Mouse (Mus musculus) stomach, embryonic 16.5 days (tissue): ENCODE data around the gene Myzap. TPM values are rescaled to one million over a fixed set of nuclear protein-coding genes. Genes with fewer than 3 reads are reported as not detected.

Source experiments
- ATAC-seq: fragments of 200-750 bp; cut with Nextera tagmentation; 2 replicates; pipeline ENCODE4 v1.8.0; 2017; ENCODE audit warnings: moderate number of reproducible peaks, moderate TSS enrichment; ENCODE audit not compliant: insufficient read depth, low FRiP score
- H3K27ac ChIP-seq: fragments of 300-500 bp; sonication (generic); 2 replicates; pipeline ENCODE4 v1.5.1; 2014; ENCODE audit warnings: low read length
- H3K27me3 ChIP-seq: fragments of 300-500 bp; sonication (generic); 2 replicates; pipeline ENCODE4 v1.6.1; 2014; ENCODE audit warnings: low read length, control low read depth, mixed read lengths; ENCODE audit not compliant: control insufficient read depth, insufficient read depth
- H3K36me3 ChIP-seq: fragments of 300-500 bp; sonication (generic); 2 replicates; pipeline ENCODE4 v1.6.1; 2014; ENCODE audit warnings: low read length; ENCODE audit not compliant: control insufficient read depth, insufficient read depth
- H3K4me1 ChIP-seq: fragments of 300-500 bp; sonication (generic); 2 replicates; pipeline ENCODE4 v1.6.1; 2014; ENCODE audit warnings: low read length, control low read depth, mixed read lengths; ENCODE audit not compliant: control insufficient read depth, insufficient read depth
- H3K4me2 ChIP-seq: fragments of 300-500 bp; sonication (generic); 2 replicates; pipeline ENCODE4 v1.6.1; 2014; ENCODE audit warnings: low read depth, low read length, mixed read lengths
- H3K4me3 ChIP-seq: fragments of 300-500 bp; sonication (generic); replicated peaks from 2 replicates; pipeline ENCODE4 v1.5.1; 2014; ENCODE audit warnings: mild to moderate bottlenecking, low read length
- H3K9ac ChIP-seq: fragments of 300-500 bp; sonication (generic); 2 replicates; pipeline ENCODE4 v1.6.1; 2014; ENCODE audit warnings: low read length
- H3K9me3 ChIP-seq: fragments of 300-500 bp; sonication (generic); replicated peaks from 2 replicates; pipeline ENCODE4 v1.6.1; 2016; ENCODE audit warnings: low read length, control low read depth; ENCODE audit not compliant: control insufficient read depth
- WGBS: fragments of 180-500 bp; shearing (Covaris S2); extraction: QIAGEN DNeasy Blood & Tissue Kit; methylation state at CpG from one replicate; pipeline ENCODE4 v1.1.7; 2014; 5-methylcytosine and 5-hydroxymethylcytosine counted together
- polyA plus RNA-seq: library from polyadenylated mRNA; unstranded; fragments of >200 nt; fragmentation: Nextera tagmentation; extraction: Ambion mirVana; gene quantifications from 2 replicates; pipeline ENCODE4 v1.2.1, GENCODE M21; 2015

Gene Myzap
- polyA plus RNA-seq, 1 experiment from 2014 or later = 16.4 TPM

- WGBS = 36% methylated on average over 5 of the region's 5 CpGs
- H3K27me3 ChIP-seq = no peaks in the 10 kb centered on the region
- H3K4me2 ChIP-seq = no peak overlapping the region
- peaks cover 3% of the 10 kb centered on the region for H3K4me1 ChIP-seq
- H3K27ac ChIP-seq = peak overlapping the region; percentile 61; the same call in 1 of the 2 replicates
- H3K9me3 ChIP-seq = no peaks in the 10 kb centered on the region
- no peaks in the 10 kb centered on the region for H3K36me3 ChIP-seq
- H3K9ac ChIP-seq = no peak overlapping the region
- no peak overlapping the region for H3K4me3 ChIP-seq
- no peak for ATAC-seq
Measured at GRCm38 (mm10) chr9:71568323-71568942, 23.7 kb downstream of the Myzap start.

- Histone ChIP-seq H3K4me3 (no peak overlapping the region), H3K27ac (peak overlapping the region; percentile 61), H3K27me3 (no peaks in the 10 kb centered on the region), H3K36me3 (no peaks in the 10 kb centered on the region), H3K4me2 (no peak overlapping the region), H3K9ac (no peak overlapping the region), H3K4me1 (peaks cover 3% of the 10 kb centered on the region), H3K9me3 (no peaks in the 10 kb centered on the region)
- 52% methylated on average over 3 of the region's 3 CpGs for WGBS
- no peak for ATAC-seq
Measured at GRCm38 (mm10) chr9:71567391-71567790, 24.8 kb downstream of the Myzap start.

- H3K36me3 ChIP-seq = no peaks in the 10 kb centered on the region
- no peak overlapping the region for H3K27ac ChIP-seq
- no peak; the same call in 1 of the 2 replicates for ATAC-seq
- H3K4me1 ChIP-seq = peaks cover 3% of the 10 kb centered on the region
- 34% methylated on average over 4 of the region's 4 CpGs for WGBS
- no peak overlapping the region for H3K9ac ChIP-seq
- H3K27me3 ChIP-seq = no peaks in the 10 kb centered on the region
- H3K4me2 ChIP-seq = no peak overlapping the region; the same call in 1 of the 2 replicates
- no peak overlapping the region for H3K4me3 ChIP-seq
- H3K9me3 ChIP-seq = no peaks in the 10 kb centered on the region
Measured at GRCm38 (mm10) chr9:71566763-71567162, 25.4 kb downstream of the Myzap start.

- 35% methylated on average over 2 of the region's 2 CpGs for WGBS
- ATAC-seq = no peak
- no peaks in the 10 kb centered on the region for H3K27me3 ChIP-seq
- no peaks in the 10 kb centered on the region for H3K36me3 ChIP-seq
- no peak overlapping the region for H3K4me3 ChIP-seq
- no peak overlapping the region for H3K27ac ChIP-seq
- no peak overlapping the region for H3K9ac ChIP-seq
- no peak overlapping the region for H3K4me2 ChIP-seq
- peaks cover 9% of the 10 kb centered on the region; the same call in 1 of the 2 replicates for H3K4me1 ChIP-seq
- H3K9me3 ChIP-seq = no peaks in the 10 kb centered on the region; the same call in 1 of the 2 replicates
Measured at GRCm38 (mm10) chr9:71557737-71558136, 34.4 kb downstream of the Myzap start.

- Histone ChIP-seq H3K27me3 (no peaks in the 10 kb centered on the region), H3K4me3 (no peak overlapping the region), H3K9me3 (no peaks in the 10 kb centered on the region; the same call in 1 of the 2 replicates), H3K4me1 (0 out of 2 replicates have a peak, but pooled peaks cover 5% of the 10 kb centered on the region), H3K4me2 (no peak overlapping the region), H3K9ac (no peak overlapping the region), H3K36me3 (no peaks in the 10 kb centered on the region), H3K27ac (no peak overlapping the region)
- 99% methylated on average over 3 of the region's 3 CpGs for WGBS
- ATAC-seq = no peak
Measured at GRCm38 (mm10) chr9:71554001-71554400, 38.2 kb downstream of the Myzap start.

- no peaks in the 10 kb centered on the region for H3K36me3 ChIP-seq
- WGBS = 88% methylated on average over 8 of the region's 8 CpGs
- no peak overlapping the region for H3K9ac ChIP-seq
- no peak overlapping the region for H3K4me3 ChIP-seq
- H3K27ac ChIP-seq = no peak overlapping the region
- no peaks in the 10 kb centered on the region; the same call in 1 of the 2 replicates for H3K9me3 ChIP-seq
- H3K27me3 ChIP-seq = no peaks in the 10 kb centered on the region
- ATAC-seq = no peak
- no peak overlapping the region for H3K4me2 ChIP-seq
- H3K4me1 ChIP-seq = no peaks in the 10 kb centered on the region
Measured at GRCm38 (mm10) chr9:71550176-71550575, 42.0 kb downstream of the Myzap start.

GRCm38 (mm10) chr9:71547704-71548275 lies 44.4 kb downstream of the Myzap start:
- Histone ChIP-seq H3K27ac (no peak overlapping the region), H3K36me3 (no peaks in the 10 kb centered on the region), H3K4me2 (no peak overlapping the region), H3K9me3 (no peaks in the 10 kb centered on the region), H3K4me3 (no peak overlapping the region), H3K4me1 (no peaks in the 10 kb centered on the region), H3K9ac (no peak overlapping the region), H3K27me3 (no peaks in the 10 kb centered on the region)
- WGBS = 74% methylated on average over 10 of the region's 10 CpGs
- no peak for ATAC-seq

GRCm38 (mm10) chr9:71544831-71545230 lies 47.3 kb downstream of the Myzap start:
- Histone ChIP-seq H3K4me3 (no peak overlapping the region), H3K4me1 (no peaks in the 10 kb centered on the region), H3K9ac (no peak overlapping the region), H3K36me3 (no peaks in the 10 kb centered on the region), H3K27ac (no peak overlapping the region), H3K27me3 (no peaks in the 10 kb centered on the region), H3K9me3 (no peaks in the 10 kb centered on the region), H3K4me2 (no peak overlapping the region)
- ATAC-seq = no peak
- WGBS = 79% methylated on average over 5 of the region's 5 CpGs

GRCm38 (mm10) chr9:71543443-71544222 lies 48.5 kb downstream of the Myzap start:
- Histone ChIP-seq H3K27ac (no peak overlapping the region), H3K9ac (no peak overlapping the region), H3K9me3 (no peaks in the 10 kb centered on the region), H3K4me1 (no peaks in the 10 kb centered on the region), H3K36me3 (no peaks in the 10 kb centered on the region), H3K4me2 (peak overlapping the region; percentile 23; the same call in 1 of the 2 replicates), H3K4me3 (no peak overlapping the region), H3K27me3 (no peaks in the 10 kb centered on the region)
- 14% methylated on average over 19 of the region's 19 CpGs for WGBS
- ATAC-seq = peak; percentile 63; the same call in 1 of the 2 replicates
